Mouse (Mus musculus): ENCODE measurements around the gene Gm20509. TPM values are rescaled to one million over a fixed set of nuclear protein-coding genes. Genes with fewer than 3 reads are reported as not detected.
A peak's percentile ranks its signal among the peaks of the same experiment; 100 is the strongest.

Gm20509 gene
- polyA plus RNA-seq, 1 experiment, result not detected

DNA sequence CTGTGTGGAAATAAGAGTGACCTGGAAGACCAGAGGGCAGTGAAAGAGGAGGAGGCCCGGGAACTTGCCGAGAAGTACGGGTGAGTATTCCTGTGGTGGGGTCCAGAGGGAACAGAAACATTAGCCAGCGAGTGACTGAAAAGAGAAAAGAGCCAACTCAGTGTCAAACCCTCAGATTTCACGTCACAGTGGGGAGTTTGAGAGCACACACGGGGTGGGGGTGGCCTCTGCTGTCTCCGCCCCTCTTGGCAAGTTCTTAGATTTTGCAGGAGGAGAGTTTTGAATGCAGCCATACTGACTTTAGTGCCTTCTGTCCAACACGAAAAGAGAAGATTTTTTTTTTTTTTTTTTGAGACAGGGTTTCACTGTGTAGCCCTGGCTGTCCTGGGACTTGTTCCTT, 15.1 kb upstream of the Gm20509 start:
- DNase-seq, result no peak
- no peaks in the 10 kb centered on the region for H3K27me3 ChIP-seq (ENCODE audit: control insufficient read depth, insufficient read depth, low read length)
- WGBS, result 42% methylated on average over 8 of the region's 8 CpGs
- TF ChIP-seq POLR2A (IDR thresholded peaks at IDR 0.05; ENCODE audit: borderline replicate concordance, insufficient read depth, low read length) (no peak), CTCF (IDR thresholded peaks at IDR 0.05; ENCODE audit: borderline replicate concordance, insufficient read depth, low read depth, low read length) (no peak)
- H3K4me3 ChIP-seq (replicated peaks; ENCODE audit: insufficient read depth, low read depth, low read length), result no peak overlapping the region
- H3K27ac ChIP-seq (ENCODE audit: insufficient read depth, low read length), result no peak overlapping the region
- peaks cover 14% of the 10 kb centered on the region for H3K4me1 ChIP-seq (ENCODE audit: control insufficient read depth, insufficient read depth, low read length)

DNA sequence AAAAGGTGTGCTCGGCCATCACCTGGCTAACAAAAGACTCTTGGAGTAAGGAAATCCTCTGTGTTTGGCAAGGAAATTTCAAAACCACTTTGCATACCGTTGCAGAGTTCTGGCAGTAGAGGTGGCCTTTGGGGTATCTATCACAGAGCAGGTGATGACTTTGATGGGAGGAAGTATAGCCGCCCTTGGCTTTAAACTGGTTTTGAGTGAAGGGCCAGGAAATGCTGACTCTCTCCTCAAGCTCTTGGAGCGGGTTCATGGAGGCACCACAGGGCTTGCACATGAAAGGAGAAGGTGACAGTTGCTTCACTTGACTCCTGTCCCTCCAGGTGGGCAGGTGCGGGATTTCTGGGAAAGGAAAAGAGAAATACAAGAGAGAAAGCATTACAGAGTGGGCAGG, 14.7 kb upstream of the Gm20509 start:
- H3K27ac ChIP-seq (ENCODE audit: insufficient read depth, low read length), result no peak overlapping the region
- DNase-seq, result no peak
- 48% methylated on average over 5 of the region's 5 CpGs for WGBS
- peaks cover 11% of the 10 kb centered on the region for H3K4me1 ChIP-seq (ENCODE audit: control insufficient read depth, insufficient read depth, low read length)
- no peak for TF ChIP-seq CTCF (IDR thresholded peaks at IDR 0.05; ENCODE audit: borderline replicate concordance, insufficient read depth, low read depth, low read length)
- no peak for TF ChIP-seq POLR2A (IDR thresholded peaks at IDR 0.05; ENCODE audit: borderline replicate concordance, insufficient read depth, low read length)
- H3K4me3 ChIP-seq (replicated peaks; ENCODE audit: insufficient read depth, low read depth, low read length), result no peak overlapping the region
- no peaks in the 10 kb centered on the region for H3K27me3 ChIP-seq (ENCODE audit: control insufficient read depth, insufficient read depth, low read length)

DNA sequence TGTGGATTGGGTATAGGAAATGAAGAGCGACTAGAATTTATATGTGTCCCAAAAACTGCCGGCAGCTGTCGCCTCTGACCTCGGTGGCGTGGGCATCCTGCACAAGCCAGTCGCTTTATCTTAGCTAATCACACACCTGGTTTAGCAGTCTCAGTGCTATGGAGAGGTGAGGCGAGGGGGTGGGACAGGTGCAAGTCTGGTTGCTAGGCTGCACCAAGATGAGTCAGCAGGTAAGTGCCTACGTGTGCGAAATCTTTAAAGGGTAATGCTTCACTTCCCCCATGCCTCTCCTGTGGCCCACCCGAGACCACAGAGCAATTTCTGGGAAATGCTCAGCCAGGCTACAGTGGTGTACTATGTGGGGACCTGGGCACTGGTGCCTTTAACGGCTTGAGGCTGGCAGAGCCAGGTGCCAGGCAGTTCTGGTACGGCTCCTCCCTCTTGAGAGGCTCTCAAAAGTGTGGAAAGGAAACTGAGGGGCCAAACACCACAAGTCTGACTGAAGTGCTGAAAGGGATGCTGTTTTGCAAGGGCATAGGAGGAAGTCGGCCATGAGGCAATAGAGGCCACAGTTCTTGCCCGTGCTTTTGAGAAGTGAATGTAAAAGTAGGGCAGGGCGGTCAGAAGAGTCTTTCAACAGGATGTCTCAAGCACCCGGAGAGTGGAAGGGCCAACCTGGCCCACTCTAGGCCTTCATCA, 12.9 kb upstream of the Gm20509 start:
- peaks cover 2% of the 10 kb centered on the region; the same call in 1 of the 2 replicates for H3K4me1 ChIP-seq (ENCODE audit: control insufficient read depth, insufficient read depth, low read length)
- H3K27me3 ChIP-seq (ENCODE audit: control insufficient read depth, insufficient read depth, low read length), result no peaks in the 10 kb centered on the region
- WGBS, result 76% methylated on average over 16 of the region's 16 CpGs
- no peak overlapping the region for H3K4me3 ChIP-seq (replicated peaks; ENCODE audit: insufficient read depth, low read depth, low read length)
- no peak for DNase-seq
- H3K27ac ChIP-seq (ENCODE audit: insufficient read depth, low read length), result no peak overlapping the region
- no peak for TF ChIP-seq CTCF (IDR thresholded peaks at IDR 0.05; ENCODE audit: borderline replicate concordance, insufficient read depth, low read depth, low read length)
- no peak for TF ChIP-seq POLR2A (IDR thresholded peaks at IDR 0.05; ENCODE audit: borderline replicate concordance, insufficient read depth, low read length)

DNA sequence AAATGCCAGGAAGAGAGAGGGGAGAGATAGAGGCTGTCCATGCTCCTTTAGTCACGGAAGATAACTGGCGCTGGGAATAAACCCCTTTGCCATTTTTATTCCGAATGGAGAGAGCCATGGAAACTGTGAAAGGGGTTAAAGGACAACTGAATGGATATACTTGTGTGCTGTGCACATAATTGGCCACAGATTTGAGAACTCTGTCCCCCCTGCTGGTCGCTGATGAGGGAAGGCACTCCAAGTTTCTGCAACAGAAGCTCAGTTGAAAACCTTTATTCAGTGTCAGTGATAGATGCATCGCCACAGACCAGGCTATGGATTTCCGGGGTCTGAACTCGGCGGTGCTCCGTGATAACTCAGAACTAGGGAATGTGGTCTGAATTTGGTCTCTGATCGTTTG, 12.1 kb upstream of the Gm20509 start:
- H3K27ac ChIP-seq (ENCODE audit: insufficient read depth, low read length), result no peak overlapping the region
- 71% methylated on average over 10 of the region's 10 CpGs for WGBS
- no peaks in the 10 kb centered on the region for H3K4me1 ChIP-seq (ENCODE audit: control insufficient read depth, insufficient read depth, low read length)
- TF ChIP-seq POLR2A (IDR thresholded peaks at IDR 0.05; ENCODE audit: borderline replicate concordance, insufficient read depth, low read length) (no peak), CTCF (IDR thresholded peaks at IDR 0.05; ENCODE audit: borderline replicate concordance, insufficient read depth, low read depth, low read length) (no peak)
- no peaks in the 10 kb centered on the region for H3K27me3 ChIP-seq (ENCODE audit: control insufficient read depth, insufficient read depth, low read length)
- DNase-seq, result no peak
- H3K4me3 ChIP-seq (replicated peaks; ENCODE audit: insufficient read depth, low read depth, low read length), result no peak overlapping the region

DNA sequence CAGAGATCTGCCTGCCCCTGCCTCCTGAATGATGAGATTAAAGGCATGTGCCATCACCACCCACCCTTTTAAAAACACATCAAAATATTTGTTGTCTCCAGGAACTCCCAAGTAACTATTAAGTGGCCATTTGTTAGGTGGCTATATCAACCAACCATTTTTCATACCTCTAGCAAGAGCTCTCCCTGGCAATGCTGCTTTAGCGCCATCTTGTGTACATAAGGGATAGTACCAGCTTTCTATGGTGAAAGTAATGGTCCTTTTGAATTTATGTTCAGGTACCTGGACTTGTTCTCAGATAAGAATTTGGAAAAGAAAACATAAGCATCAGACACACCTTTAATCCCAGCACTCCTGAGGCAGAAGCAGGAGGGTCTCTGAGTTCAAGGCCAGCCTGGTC, 10.5 kb upstream of the Gm20509 start:
- peak; percentile 54; the same call in 1 of the 2 replicates for TF ChIP-seq CTCF (IDR thresholded peaks at IDR 0.05; ENCODE audit: borderline replicate concordance, insufficient read depth, low read depth, low read length)
- no peak for TF ChIP-seq POLR2A (IDR thresholded peaks at IDR 0.05; ENCODE audit: borderline replicate concordance, insufficient read depth, low read length)
- no peaks in the 10 kb centered on the region for H3K27me3 ChIP-seq (ENCODE audit: control insufficient read depth, insufficient read depth, low read length)
- H3K27ac ChIP-seq (ENCODE audit: insufficient read depth, low read length), result no peak overlapping the region
- peak in 1 of 2 experiments; percentile 65 for DNase-seq
- no peak overlapping the region for H3K4me3 ChIP-seq (replicated peaks; ENCODE audit: insufficient read depth, low read depth, low read length)
- WGBS, result 2% methylated on average over 1 of the region's 1 CpGs
- H3K4me1 ChIP-seq (ENCODE audit: control insufficient read depth, insufficient read depth, low read length), result no peaks in the 10 kb centered on the region

DNA sequence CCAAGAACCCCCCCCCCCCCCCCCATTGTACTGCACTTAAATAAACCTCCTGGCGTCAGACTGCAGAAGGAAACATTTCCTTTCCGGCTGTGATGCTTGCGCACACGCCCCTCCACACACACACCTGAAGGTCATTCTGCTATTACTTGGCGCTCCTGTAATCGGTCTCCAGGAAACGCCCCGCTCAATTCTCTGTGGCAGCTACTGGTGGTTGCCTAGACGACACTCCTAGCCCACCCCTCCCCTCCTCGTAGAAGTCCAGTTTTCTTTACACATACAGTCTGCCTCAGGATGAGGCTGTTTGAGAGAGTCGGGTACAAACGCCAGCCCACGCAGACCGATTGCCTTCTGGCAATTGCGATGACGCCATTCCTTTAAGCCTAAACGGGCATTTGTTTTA, 7.7 kb upstream of the Gm20509 start:
- WGBS, result 27% methylated on average over 17 of the region's 17 CpGs
- Histone ChIP-seq H3K27me3 (ENCODE audit: control insufficient read depth, insufficient read depth, low read length) (no peaks in the 10 kb centered on the region), H3K4me1 (ENCODE audit: control insufficient read depth, insufficient read depth, low read length) (no peaks in the 10 kb centered on the region), H3K27ac (ENCODE audit: insufficient read depth, low read length) (no peak overlapping the region), H3K4me3 (replicated peaks; ENCODE audit: insufficient read depth, low read depth, low read length) (peak overlapping the region; percentile 58)
- no peak for DNase-seq
- TF ChIP-seq POLR2A (IDR thresholded peaks at IDR 0.05; ENCODE audit: borderline replicate concordance, insufficient read depth, low read length) (0 out of 2 replicates have a peak, but pooled peaks have one; percentile 12), CTCF (IDR thresholded peaks at IDR 0.05; ENCODE audit: borderline replicate concordance, insufficient read depth, low read depth, low read length) (no peak)

DNA sequence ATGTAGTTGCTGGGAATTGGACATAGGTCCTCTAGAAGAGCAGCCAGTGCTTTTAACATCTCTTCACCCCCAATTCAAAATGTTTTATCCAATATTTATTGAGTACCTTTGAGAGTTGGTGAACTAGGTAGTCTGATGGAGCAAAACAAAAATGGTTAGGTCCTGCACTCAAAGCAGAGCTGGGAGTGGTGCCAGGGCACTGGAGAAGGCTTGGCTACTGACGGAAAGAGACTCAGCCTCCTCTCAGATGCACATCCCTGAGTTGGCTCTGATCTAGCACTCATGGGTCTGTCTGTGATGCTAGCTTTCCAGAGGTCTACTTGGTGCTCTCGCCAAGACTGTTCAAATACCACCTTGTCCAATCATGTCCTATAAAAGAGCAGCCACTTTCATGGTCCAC, 4.4 kb upstream of the Gm20509 start:
- Histone ChIP-seq H3K27me3 (ENCODE audit: control insufficient read depth, insufficient read depth, low read length) (no peaks in the 10 kb centered on the region), H3K4me3 (replicated peaks; ENCODE audit: insufficient read depth, low read depth, low read length) (no peak overlapping the region), H3K27ac (ENCODE audit: insufficient read depth, low read length) (no peak overlapping the region), H3K4me1 (ENCODE audit: control insufficient read depth, insufficient read depth, low read length) (no peaks in the 10 kb centered on the region)
- WGBS, result 35% methylated on average over 2 of the region's 2 CpGs
- no peak for DNase-seq
- TF ChIP-seq POLR2A (IDR thresholded peaks at IDR 0.05; ENCODE audit: borderline replicate concordance, insufficient read depth, low read length), result no peak
- TF ChIP-seq CTCF (IDR thresholded peaks at IDR 0.05; ENCODE audit: borderline replicate concordance, insufficient read depth, low read depth, low read length), result no peak

DNA sequence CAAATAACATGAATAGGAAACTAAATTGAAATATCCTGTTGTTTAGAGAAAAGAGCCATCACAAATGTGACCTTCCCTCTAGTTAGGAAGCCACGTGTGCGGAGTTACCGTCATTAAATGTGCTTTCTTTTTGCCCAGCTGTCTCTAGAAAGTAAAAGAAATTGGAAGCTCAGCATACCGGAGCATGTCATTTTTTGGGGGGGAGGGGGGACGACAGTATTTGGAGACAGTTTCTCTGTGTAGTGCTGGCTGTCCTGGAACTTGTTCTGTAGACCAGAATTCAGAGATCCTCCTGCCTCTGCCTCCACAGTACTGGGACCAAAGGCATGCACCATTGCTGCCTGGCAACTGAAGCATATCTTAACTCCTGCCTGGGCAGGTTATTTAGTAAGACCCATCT, 734 bp upstream of the Gm20509 start, which contains the start of gene Khdc3:
Khdc3 (plus strand) TSS at position 301 of the 400 bp plus-strand sequence.
- 87% methylated on average over 5 of the region's 5 CpGs for WGBS
- Histone ChIP-seq H3K4me3 (replicated peaks; ENCODE audit: insufficient read depth, low read depth, low read length) (no peak within 1 kb of the TSS), H3K4me1 (ENCODE audit: control insufficient read depth, insufficient read depth, low read length) (no peaks in the 10 kb centered on the region; the same call in 1 of the 2 replicates), H3K27ac (ENCODE audit: insufficient read depth, low read length) (no peak within 1 kb of the TSS), H3K27me3 (ENCODE audit: control insufficient read depth, insufficient read depth, low read length) (no peaks in the 10 kb centered on the region)
- DNase-seq, result no peak
- TF ChIP-seq CTCF (IDR thresholded peaks at IDR 0.05; ENCODE audit: borderline replicate concordance, insufficient read depth, low read depth, low read length) (no peak), POLR2A (IDR thresholded peaks at IDR 0.05; ENCODE audit: borderline replicate concordance, insufficient read depth, low read length) (no peak)

All from cerebellum, adult 2 months (tissue).